Mouse (Mus musculus) erythroblast, embryonic 14.5 days (primary cell): ENCODE data around the gene Nipbl. TPM values are rescaled to one million over a fixed set of nuclear protein-coding genes. Genes with fewer than 3 reads are reported as not detected.
A peak's percentile ranks its signal among the peaks of the same experiment; 100 is the strongest.
"Not testable (repeated sequence)": the region's sequence is repeated elsewhere in the genome, so short reads cannot be mapped to it uniquely, and the experiment has no call there.

ENCODE experiments used
- H3K27me3 ChIP-seq: 2 replicates; pipeline ENCODE4 v1.6.1; 2012; ENCODE audit warnings: inconsistent platforms; ENCODE audit not compliant: control insufficient read depth
- H3K36me3 ChIP-seq: 2 replicates; pipeline ENCODE4 v1.6.1; 2012; ENCODE audit warnings: mild to moderate bottlenecking, inconsistent platforms; ENCODE audit not compliant: control insufficient read depth
- H3K4me1 ChIP-seq: 2 replicates; pipeline ENCODE4 v1.6.1; 2012; ENCODE audit warnings: inconsistent platforms; ENCODE audit not compliant: control insufficient read depth
- H3K4me3 ChIP-seq: replicated peaks from 2 replicates; pipeline ENCODE3; 2012; ENCODE audit warnings: moderate library complexity, mild to moderate bottlenecking, inconsistent platforms
- H3K9me3 ChIP-seq: 2 replicates; pipeline ENCODE4 v1.6.1; 2012; ENCODE audit warnings: low read length, inconsistent platforms, mixed read lengths; ENCODE audit not compliant: control insufficient read depth
- GATA1 ChIP-seq: IDR thresholded peaks from 2 replicates; pipeline ENCODE4 v1.6.1; 2012; ENCODE audit warnings: low read length, inconsistent platforms, mixed read lengths
- TAL1 ChIP-seq: IDR thresholded peaks from 3 replicates; pipeline ENCODE4 v1.6.1; 2012; ENCODE audit warnings: low read length, inconsistent platforms, mixed read lengths
- polyA plus RNA-seq: library from polyadenylated mRNA; stranded (reverse); fragments of >175 nt; gene quantifications from 2 replicates; pipeline ENCODE4 v1.2.3, GENCODE M21; 2012

Nipbl gene
- polyA plus RNA-seq: 0.38 and 0.48 TPM in 2 replicates

DNA sequence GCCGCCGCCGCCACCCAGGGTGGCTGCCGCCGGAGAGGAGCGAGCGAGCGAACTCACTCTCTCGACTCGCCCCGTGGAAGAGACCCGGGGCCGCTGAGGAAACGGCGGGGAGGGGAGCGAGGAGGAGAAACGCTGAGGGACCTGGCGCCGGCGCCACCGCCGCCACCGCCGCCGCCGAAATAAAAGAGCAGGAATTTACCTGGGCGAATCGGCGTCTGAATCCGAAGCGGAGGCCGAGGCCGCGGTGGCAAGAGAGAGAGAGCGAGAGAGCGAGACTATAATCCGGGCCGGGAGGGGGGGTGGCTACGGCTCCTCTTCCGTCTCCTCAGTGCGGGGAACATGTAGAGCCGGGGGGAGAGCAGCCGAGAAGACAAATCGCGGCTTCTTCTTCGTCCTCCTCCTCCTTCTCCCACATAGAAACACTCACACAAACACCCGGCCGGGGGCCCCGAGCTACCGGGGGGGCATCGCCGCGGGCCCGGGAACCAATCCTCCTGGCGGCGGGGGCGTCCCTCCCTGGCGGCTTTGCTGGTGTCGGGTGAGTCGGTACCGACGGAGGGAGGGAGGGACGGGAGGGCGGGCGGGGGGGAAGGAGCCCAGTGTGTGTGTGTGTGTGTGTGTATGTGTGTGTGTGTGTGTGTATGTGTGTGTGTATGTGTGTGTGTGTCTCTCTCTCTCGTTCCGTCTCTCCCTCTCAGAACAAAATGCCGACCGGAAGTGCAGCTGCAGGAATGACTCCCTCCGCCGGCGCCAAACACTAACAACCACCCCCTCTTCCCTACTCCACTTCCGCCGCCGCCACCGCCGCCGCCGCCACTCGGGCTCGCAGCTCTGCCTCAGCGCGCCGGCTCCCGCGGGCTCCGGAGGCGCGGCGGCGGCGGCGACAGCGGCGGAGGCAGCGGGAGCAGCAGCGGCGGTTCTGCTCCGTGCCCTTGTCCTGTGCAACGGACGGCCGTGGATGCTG lies at the start of gene Nipbl:
Nipbl (minus strand) TSS at position 538 of the 964 bp plus-strand sequence.
- no peak for TF ChIP-seq GATA1
- Histone ChIP-seq H3K27me3 (no peaks in the 10 kb centered on the region), H3K9me3 (no peaks in the 10 kb centered on the region), H3K4me1 (peaks cover 37% of the 10 kb centered on the region), H3K36me3 (peaks cover 5% of the 10 kb centered on the region), H3K4me3 (peak within 1 kb of the TSS; percentile 94)

- H3K4me1 ChIP-seq: no peaks in the 10 kb centered on the region
- H3K36me3 ChIP-seq: no peaks in the 10 kb centered on the region
- no peaks in the 10 kb centered on the region for H3K27me3 ChIP-seq
- H3K4me3 ChIP-seq: no peak overlapping the region
- no peak for TF ChIP-seq TAL1
- no peak for TF ChIP-seq GATA1
- H3K9me3 ChIP-seq: no peaks in the 10 kb centered on the region
Measured at GRCm38 (mm10) chr15:8485261-8485660, 41.0 kb upstream of the Nipbl start.

- Histone ChIP-seq H3K4me1 (peaks cover 3% of the 10 kb centered on the region), H3K4me3 (no peak overlapping the region), H3K9me3 (no peaks in the 10 kb centered on the region), H3K36me3 (no peaks in the 10 kb centered on the region), H3K27me3 (no peaks in the 10 kb centered on the region)
- no peak for TF ChIP-seq TAL1
- no peak for TF ChIP-seq GATA1
Measured at GRCm38 (mm10) chr15:8469006-8469575, 24.8 kb upstream of the Nipbl start.

DNA sequence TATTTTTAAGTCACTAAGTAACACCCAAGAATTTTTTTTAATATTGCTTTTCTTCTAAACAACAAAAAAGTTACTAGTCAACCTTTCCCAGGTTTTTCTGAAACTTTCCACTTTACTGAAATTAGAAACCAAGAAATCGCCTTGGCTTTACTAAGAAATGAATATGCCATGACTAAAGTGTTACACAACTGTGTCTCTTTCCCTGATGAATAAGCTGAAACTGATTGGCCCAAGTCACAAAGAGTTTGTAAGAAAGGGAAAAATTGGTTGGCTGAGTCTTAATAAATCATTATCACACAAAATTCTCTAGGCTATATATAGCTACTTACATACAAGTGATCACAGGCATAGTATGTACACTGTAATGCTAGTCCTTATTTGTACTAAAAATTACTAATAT lies 19.3 kb upstream of the Nipbl start:
- Histone ChIP-seq H3K9me3 (no peaks in the 10 kb centered on the region), H3K27me3 (no peaks in the 10 kb centered on the region), H3K36me3 (no peaks in the 10 kb centered on the region), H3K4me1 (peaks cover 4% of the 10 kb centered on the region), H3K4me3 (no peak overlapping the region)
- no peak for TF ChIP-seq TAL1
- no peak for TF ChIP-seq GATA1

DNA sequence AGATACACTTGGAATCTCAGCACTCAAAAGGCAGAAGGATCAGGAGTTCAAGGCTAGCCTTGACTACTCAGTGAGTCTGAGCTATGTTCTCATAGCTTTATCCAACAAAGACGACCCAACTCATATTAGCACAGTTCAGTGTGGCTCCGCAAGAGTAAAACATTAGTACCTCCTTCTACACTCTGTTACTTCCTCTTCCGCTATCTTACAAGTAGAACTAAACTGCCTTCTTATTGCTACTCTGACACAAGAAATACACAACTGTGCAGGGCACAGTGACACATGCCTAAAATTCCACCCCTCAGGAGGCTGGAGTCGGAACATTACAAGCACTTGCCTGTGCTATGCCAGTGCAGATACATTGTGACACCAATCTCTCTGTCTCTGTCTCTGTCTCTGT lies 18.5 kb upstream of the Nipbl start:
- Histone ChIP-seq H3K4me3 (no peak overlapping the region), H3K27me3 (no peaks in the 10 kb centered on the region), H3K36me3 (no peaks in the 10 kb centered on the region), H3K4me1 (peaks cover 4% of the 10 kb centered on the region), H3K9me3 (no peaks in the 10 kb centered on the region)
- no peak for TF ChIP-seq TAL1
- no peak for TF ChIP-seq GATA1

- TF ChIP-seq TAL1: no peak
- TF ChIP-seq GATA1: no peak
- H3K4me3 ChIP-seq: no peak overlapping the region
- H3K9me3 ChIP-seq: no peaks in the 10 kb centered on the region
- H3K4me1 ChIP-seq: peaks cover 4% of the 10 kb centered on the region
- H3K27me3 ChIP-seq: no peaks in the 10 kb centered on the region
- H3K36me3 ChIP-seq: no peaks in the 10 kb centered on the region
Measured at GRCm38 (mm10) chr15:8460871-8461270, 16.6 kb upstream of the Nipbl start.

DNA sequence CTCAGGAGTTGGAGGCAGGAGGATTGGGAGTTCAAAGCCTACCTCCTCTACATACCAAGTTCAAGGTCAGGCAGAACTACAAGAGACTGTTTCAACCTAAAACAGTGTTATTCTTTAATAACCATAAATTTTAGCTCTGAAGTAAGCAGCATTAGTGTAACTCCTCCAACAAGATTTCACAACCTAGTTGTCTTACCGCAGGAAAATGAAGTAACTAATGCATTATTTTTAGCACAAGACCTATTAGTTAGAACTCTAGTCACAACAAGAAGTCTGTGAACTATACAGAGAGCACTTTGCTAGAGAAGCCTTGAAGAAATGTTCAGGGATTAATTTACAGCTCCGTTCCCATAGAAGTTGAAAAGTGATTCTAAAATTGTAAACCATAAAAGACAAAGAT lies 15.7 kb upstream of the Nipbl start:
- H3K36me3 ChIP-seq: no peaks in the 10 kb centered on the region
- no peaks in the 10 kb centered on the region for H3K27me3 ChIP-seq
- H3K9me3 ChIP-seq: no peaks in the 10 kb centered on the region
- H3K4me1 ChIP-seq: peaks cover 4% of the 10 kb centered on the region
- no peak overlapping the region for H3K4me3 ChIP-seq
- TF ChIP-seq TAL1 (no peak), GATA1 (no peak)

GRCm38 (mm10) chr15:8456223-8456622 lies 12.0 kb upstream of the Nipbl start:
- H3K4me1 ChIP-seq, H3K27me3 ChIP-seq, H3K36me3 ChIP-seq, H3K4me3 ChIP-seq, H3K9me3 ChIP-seq: not testable (repeated sequence)

DNA sequence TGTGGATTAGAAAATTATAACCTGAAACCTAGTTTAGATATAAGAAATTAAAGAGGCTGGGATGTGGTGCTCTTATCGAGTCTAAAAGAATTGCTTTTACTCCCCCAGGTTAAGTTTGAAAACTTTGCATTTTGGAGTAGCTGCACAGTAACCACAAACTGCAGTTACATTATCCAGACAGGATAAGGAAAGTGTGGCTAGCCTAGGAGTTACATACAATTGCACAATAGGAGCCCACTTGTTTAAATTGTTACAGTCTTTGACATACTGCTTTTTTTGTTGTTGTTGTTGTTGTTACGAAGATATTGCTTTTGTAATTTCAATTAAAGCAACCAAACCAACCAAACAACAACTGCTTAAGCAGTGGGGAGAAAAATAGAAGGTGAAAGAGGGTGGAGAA lies 11.2 kb upstream of the Nipbl start:
- Histone ChIP-seq H3K27me3 (no peaks in the 10 kb centered on the region), H3K36me3 (no peaks in the 10 kb centered on the region), H3K9me3 (no peaks in the 10 kb centered on the region), H3K4me1 (peaks cover 5% of the 10 kb centered on the region), H3K4me3 (no peak overlapping the region)
- TF ChIP-seq TAL1 (no peak), GATA1 (no peak)
